Mouse (Mus musculus) hindbrain, embryonic 14.5 days (tissue): ENCODE data around the gene Mavs. TPM values are rescaled to one million over a fixed set of nuclear protein-coding genes. Genes with fewer than 3 reads are reported as not detected.
A peak's percentile ranks its signal among the peaks of the same experiment; 100 is the strongest.

Experiments used
- ATAC-seq: fragments of 200-750 bp; cut with Nextera tagmentation; 2 replicates; pipeline ENCODE4 v1.8.0; 2017; ENCODE audit warnings: moderate number of reproducible peaks, mild to moderate bottlenecking, moderate TSS enrichment, moderate library complexity; ENCODE audit not compliant: low FRiP score
- DNase-seq: peaks from one replicate; pipeline ENCODE4 v3.0.0-alpha.2; 2015; ENCODE audit warnings: low spot score
- H3K27ac ChIP-seq: fragments of 300-500 bp; sonication (generic); 2 replicates; pipeline ENCODE4 v1.5.1; 2014; ENCODE audit warnings: mild to moderate bottlenecking, moderate library complexity
- H3K27me3 ChIP-seq: fragments of 300-500 bp; sonication (generic); 2 replicates; pipeline ENCODE4 v1.6.1; 2014; ENCODE audit warnings: mild to moderate bottlenecking, low read length, mixed read lengths; ENCODE audit not compliant: control insufficient read depth, insufficient read depth
- H3K36me3 ChIP-seq: fragments of 300-500 bp; sonication (generic); replicated peaks from 2 replicates; pipeline ENCODE4 v1.6.1; 2014; ENCODE audit not compliant: control insufficient read depth, insufficient read depth
- H3K4me1 ChIP-seq: fragments of 300-500 bp; sonication (generic); replicated peaks from 2 replicates; pipeline ENCODE4 v1.6.1; 2014; ENCODE audit warnings: antibody characterized with exemption, low read length, mixed read lengths; ENCODE audit not compliant: control insufficient read depth, insufficient read depth
- H3K4me2 ChIP-seq: fragments of 300-500 bp; sonication (generic); replicated peaks from 2 replicates; pipeline ENCODE4 v1.6.1; 2014; ENCODE audit warnings: mild to moderate bottlenecking, moderate library complexity
- H3K4me3 ChIP-seq: fragments of 300-500 bp; sonication (generic); replicated peaks from 2 replicates; pipeline ENCODE4 v1.5.1; 2014; ENCODE audit warnings: mild to moderate bottlenecking, low read length
- H3K9ac ChIP-seq: fragments of 300-500 bp; sonication (generic); 2 replicates; pipeline ENCODE4 v1.6.1; 2014
- H3K9me3 ChIP-seq: fragments of 300-500 bp; sonication (generic); 2 replicates; pipeline ENCODE4 v1.6.1; 2016; ENCODE audit warnings: low read length; ENCODE audit not compliant: control insufficient read depth
- WGBS: fragments of 180-500 bp; shearing (Covaris S2); extraction: QIAGEN DNeasy Blood & Tissue Kit; methylation state at CpG from one replicate; pipeline ENCODE4 v1.1.7; 2014; 5-methylcytosine and 5-hydroxymethylcytosine counted together
- microRNA-seq: library from miRNA; unstranded; fragments of <30 nt; microRNA quantifications from one replicate; pipeline ENCODE4, GENCODE M21; 2016
- polyA plus RNA-seq: library from polyadenylated mRNA; unstranded; fragments of >200 nt; fragmentation: Nextera tagmentation; extraction: Ambion mirVana; gene quantifications from 2 replicates; pipeline ENCODE4 v1.2.1, GENCODE M21; 2014

Gene Mavs
- polyA plus RNA-seq, 1 experiment from 2014 or later, result 5.8 TPM

DNA sequence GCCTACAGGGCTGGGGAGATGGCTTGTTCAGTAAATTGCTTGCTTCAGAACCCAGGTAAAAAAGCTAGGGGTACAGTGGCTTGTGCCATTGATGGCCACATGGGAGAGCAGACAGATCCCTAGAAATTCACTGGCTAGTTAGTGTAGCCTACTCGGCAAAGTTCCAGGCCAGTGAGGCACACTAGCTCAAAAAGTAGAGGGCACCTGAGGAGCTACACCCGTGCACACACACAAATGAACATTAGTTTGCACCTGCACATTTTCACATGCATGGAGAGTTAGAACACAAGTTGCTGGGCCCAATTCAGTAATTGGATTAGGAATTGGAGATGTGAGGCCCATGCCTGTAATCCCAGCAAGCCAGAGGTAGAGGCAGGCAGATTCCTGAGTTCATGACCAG is 31.2 kb downstream of the Mavs start:
- Histone ChIP-seq H3K4me3 (no peak overlapping the region), H3K4me1 (peaks cover 30% of the 10 kb centered on the region), H3K9ac (0 out of 2 replicates have a peak overlapping the region, but pooled peaks have one; percentile 3), H3K27ac (no peak overlapping the region), H3K36me3 (no peaks in the 10 kb centered on the region), H3K27me3 (no peaks in the 10 kb centered on the region), H3K4me2 (no peak overlapping the region), H3K9me3 (no peaks in the 10 kb centered on the region)
- ATAC-seq (no peak), DNase-seq (no peak)
- 84% methylated on average over 2 of the region's 2 CpGs for WGBS

DNA sequence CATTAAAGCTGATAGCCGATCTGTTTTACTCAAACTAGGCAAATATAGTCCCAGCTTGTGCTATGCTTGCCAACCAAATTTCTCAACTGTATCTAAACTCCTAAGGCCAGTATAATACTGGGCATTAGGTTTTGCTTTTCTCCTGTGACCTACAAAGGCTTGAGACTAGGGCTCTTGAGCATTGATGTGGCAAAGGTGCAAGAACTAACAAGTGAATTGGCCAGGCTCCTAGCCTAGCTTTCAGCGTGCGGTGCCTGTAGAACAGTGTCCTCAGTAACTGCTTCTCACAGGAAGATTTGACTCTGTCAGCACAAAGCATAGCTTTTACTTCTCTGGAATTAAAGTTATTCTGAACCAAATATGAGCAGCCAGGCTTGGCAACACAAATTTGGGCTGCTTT is 41.6 kb downstream of the Mavs start:
- DNase-seq, result no peak
- no peaks in the 10 kb centered on the region for H3K4me1 ChIP-seq
- no peak overlapping the region for H3K9ac ChIP-seq
- WGBS, result over 99% methylated on average over 3 of the region's 3 CpGs
- H3K36me3 ChIP-seq, result peaks cover 61% of the 10 kb centered on the region
- H3K27ac ChIP-seq, result no peak overlapping the region
- no peaks in the 10 kb centered on the region for H3K9me3 ChIP-seq
- no peak overlapping the region for H3K4me2 ChIP-seq
- ATAC-seq, result no peak
- H3K27me3 ChIP-seq, result no peaks in the 10 kb centered on the region
- no peak overlapping the region for H3K4me3 ChIP-seq

DNA sequence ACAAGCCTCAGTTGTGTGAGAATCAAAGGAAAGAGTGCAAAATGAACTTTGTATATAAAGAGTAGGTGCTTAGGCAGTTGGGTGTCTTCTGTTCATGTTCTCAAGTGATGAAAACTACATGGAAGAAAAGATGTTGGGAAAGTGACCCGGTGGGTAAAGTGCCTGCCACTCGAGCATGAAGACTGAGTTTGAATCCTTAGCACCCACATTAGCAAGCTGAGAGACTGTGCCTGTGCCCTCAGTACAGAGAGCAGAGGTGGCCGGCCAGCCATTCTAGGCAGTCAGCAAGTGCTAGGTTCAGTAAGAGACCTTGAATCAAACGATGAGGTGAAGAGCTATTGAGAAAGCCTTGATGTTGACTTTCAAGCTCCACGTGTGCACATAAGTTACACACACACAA is 42.9 kb downstream of the Mavs start:
- Histone ChIP-seq H3K4me1 (no peaks in the 10 kb centered on the region), H3K9ac (no peak overlapping the region), H3K9me3 (no peaks in the 10 kb centered on the region), H3K4me3 (no peak overlapping the region), H3K27me3 (no peaks in the 10 kb centered on the region), H3K4me2 (no peak overlapping the region), H3K36me3 (peaks cover 74% of the 10 kb centered on the region), H3K27ac (no peak overlapping the region)
- ATAC-seq, result no peak
- no peak for DNase-seq
- 93% methylated on average over 5 of the region's 5 CpGs for WGBS

DNA sequence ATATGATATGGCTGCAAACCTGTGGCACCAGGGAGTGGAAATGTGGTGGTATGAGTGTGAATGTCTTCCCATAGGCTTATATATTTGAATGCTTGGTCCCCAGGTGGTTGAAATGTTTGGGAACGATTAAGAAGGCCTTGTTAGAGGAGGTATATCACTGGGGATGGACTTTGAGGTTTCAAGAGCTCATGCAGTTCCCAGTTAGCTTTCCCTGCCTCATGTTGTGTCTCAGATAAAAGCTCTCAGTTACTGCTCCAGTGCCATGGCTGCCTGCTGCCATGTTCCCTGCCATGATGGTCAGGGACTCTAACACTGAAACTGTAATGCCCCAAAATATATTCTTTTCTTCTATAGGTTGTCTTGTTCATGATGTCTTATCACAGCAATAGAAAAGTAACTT is 47.7 kb downstream of the Mavs start:
- Histone ChIP-seq H3K36me3 (peaks cover 72% of the 10 kb centered on the region), H3K4me3 (no peak overlapping the region), H3K4me2 (no peak overlapping the region), H3K9me3 (no peaks in the 10 kb centered on the region), H3K27me3 (no peaks in the 10 kb centered on the region), H3K9ac (no peak overlapping the region), H3K4me1 (no peaks in the 10 kb centered on the region), H3K27ac (no peak overlapping the region)
- no peak for DNase-seq
- WGBS, result 92% methylated on average over 1 of the region's 1 CpGs
- no peak for ATAC-seq

DNA sequence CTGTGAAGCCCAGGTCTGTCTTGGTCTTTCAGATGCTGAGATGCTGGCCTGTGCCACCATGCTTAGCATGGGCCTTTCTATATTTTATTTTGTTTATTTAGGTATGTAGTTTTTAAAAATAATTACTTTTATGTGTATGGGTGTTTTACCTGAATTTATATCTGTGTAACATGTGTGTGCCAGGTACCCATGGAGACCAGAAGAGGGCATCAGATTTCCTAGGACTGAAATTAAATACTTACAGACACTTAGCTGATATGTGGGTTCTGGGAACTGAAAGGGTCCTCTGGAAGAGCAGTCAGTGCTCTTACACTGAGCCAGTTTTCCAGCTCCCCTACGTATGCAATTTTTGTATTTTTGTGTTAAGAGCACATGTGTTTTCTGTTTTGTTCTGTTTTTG is 52.4 kb downstream of the Mavs start:
- Histone ChIP-seq H3K9ac (no peak overlapping the region), H3K9me3 (no peaks in the 10 kb centered on the region), H3K36me3 (peaks cover 59% of the 10 kb centered on the region), H3K4me3 (no peak overlapping the region), H3K4me1 (no peaks in the 10 kb centered on the region), H3K4me2 (no peak overlapping the region), H3K27ac (no peak overlapping the region), H3K27me3 (no peaks in the 10 kb centered on the region)
- ATAC-seq (no peak), DNase-seq (no peak)
- WGBS, result 93% methylated on average over 1 of the region's 1 CpGs

DNA sequence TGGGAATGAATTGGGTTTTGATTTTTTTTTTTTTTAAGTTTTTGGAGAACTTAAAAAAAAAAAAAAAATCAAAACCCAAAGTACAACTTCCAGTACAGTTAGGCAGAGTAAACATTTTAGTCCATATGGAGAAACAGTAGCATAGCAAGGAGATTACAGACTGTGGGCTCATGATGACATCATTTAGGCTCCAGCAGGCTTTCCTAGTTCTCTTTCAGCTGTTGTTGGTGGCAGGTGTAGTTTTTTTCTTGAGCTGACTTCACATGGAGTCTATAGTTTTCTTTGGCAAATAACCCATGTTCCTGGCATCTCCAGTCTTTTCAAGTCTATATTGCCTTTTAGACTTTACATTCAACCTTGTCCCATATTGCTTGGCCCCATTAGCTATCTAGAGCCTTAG is 56.8 kb downstream of the Mavs start:
- ATAC-seq (no peak), DNase-seq (no peak)
- peaks cover 57% of the 10 kb centered on the region for H3K36me3 ChIP-seq
- H3K4me2 ChIP-seq, result no peak overlapping the region
- no peaks in the 10 kb centered on the region for H3K9me3 ChIP-seq
- no peaks in the 10 kb centered on the region for H3K4me1 ChIP-seq
- no peak overlapping the region for H3K27ac ChIP-seq
- H3K9ac ChIP-seq, result no peak overlapping the region
- no peaks in the 10 kb centered on the region for H3K27me3 ChIP-seq
- H3K4me3 ChIP-seq, result no peak overlapping the region

DNA sequence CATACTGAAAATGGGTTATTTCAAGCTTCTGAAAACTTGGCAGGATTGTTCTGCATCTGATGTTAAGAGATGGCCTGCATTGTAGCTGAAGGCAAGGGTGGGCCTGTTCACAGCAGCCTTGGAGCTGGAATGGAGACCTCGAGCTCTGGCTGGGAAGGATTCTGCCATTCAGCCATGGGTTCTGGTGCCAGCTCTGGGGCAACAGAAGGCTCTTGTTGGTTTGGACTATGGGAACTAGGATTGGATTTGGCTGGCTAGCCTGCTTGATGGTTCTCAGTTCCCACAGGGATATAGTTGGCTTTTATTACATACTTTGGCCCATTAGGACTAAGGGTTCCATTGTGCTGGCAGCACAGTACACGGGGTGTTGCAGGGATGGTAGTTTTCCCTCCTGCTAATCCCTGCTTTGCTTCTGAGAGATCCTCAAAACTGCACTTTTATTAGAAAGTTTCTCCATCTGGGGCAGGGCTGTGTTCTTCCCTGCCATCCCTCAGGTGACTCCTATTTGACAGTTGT is 62.9 kb downstream of the Mavs start:
- H3K27ac ChIP-seq, result no peak overlapping the region
- no peak for DNase-seq

More for the DNA sequence above, 62.9 kb downstream of the Mavs start:
- Histone ChIP-seq H3K36me3 (peaks cover 71% of the 10 kb centered on the region), H3K4me1 (no peaks in the 10 kb centered on the region), H3K27me3 (no peaks in the 10 kb centered on the region), H3K4me2 (no peak overlapping the region), H3K9me3 (no peaks in the 10 kb centered on the region), H3K4me3 (no peak overlapping the region), H3K9ac (no peak overlapping the region)
- WGBS, result 91% methylated on average over 2 of the region's 2 CpGs
- ATAC-seq, result no peak

Small RNA genes lying within 50 kb of the gene (microRNA-seq; reads per million reads assigned to microRNA genes)
- gene Mir103-2, result 59.7 reads per million, percentile 45 among the genes with 10 or more reads in this experiment

Other genes with a start within 250 kb of the Mavs start
- gene Gfra4, start 191.0 kb upstream of the Mavs start, polyA plus RNA-seq, result 49.2 and 50.8 TPM in 2 replicates
- gene Adam33, start 170.2 kb upstream of the Mavs start, polyA plus RNA-seq, result 0.81 and 1.4 TPM in 2 replicates
- 0.27 and 0.39 TPM in 2 replicates for gene Siglec1, start 147.3 kb upstream of the Mavs start, polyA plus RNA-seq
- 2.2 and 3.3 TPM in 2 replicates for gene Hspa12b, start 106.8 kb upstream of the Mavs start, polyA plus RNA-seq
- gene Gm11037, start 100.6 kb upstream of the Mavs start, polyA plus RNA-seq, result not detected in 2 replicates
- gene 1700037H04Rik, start 74.0 kb upstream of the Mavs start, polyA plus RNA-seq, result 87.3 and 88.5 TPM in 2 replicates
- gene Cenpb, start 54.0 kb upstream of the Mavs start, polyA plus RNA-seq, result 9.3 and 10.3 TPM in 2 replicates
- 26.9 and 27.6 TPM in 2 replicates for gene Cdc25b, start 47.1 kb upstream of the Mavs start, polyA plus RNA-seq
- 11.5 and 11.8 TPM in 2 replicates for gene Spef1, start 46.8 kb upstream of the Mavs start, polyA plus RNA-seq
- gene Ap5s1, start 27.0 kb upstream of the Mavs start, polyA plus RNA-seq, result 32.1 and 39.7 TPM in 2 replicates
- gene Pank2, start 28.4 kb downstream of the Mavs start, polyA plus RNA-seq, result 31.5 and 35.1 TPM in 2 replicates
- 17.4 and 18.0 TPM in 2 replicates for gene Rnf24, start 118.8 kb downstream of the Mavs start, polyA plus RNA-seq